Mouse (Mus musculus) cerebellum, adult 11 months (tissue): ENCODE results near the gene Col4a1.

ENCODE experiments used
- DNase-seq: peaks from one replicate; pipeline ENCODE4 v3.0.0; 2022

The Col4a1 gene

DNA sequence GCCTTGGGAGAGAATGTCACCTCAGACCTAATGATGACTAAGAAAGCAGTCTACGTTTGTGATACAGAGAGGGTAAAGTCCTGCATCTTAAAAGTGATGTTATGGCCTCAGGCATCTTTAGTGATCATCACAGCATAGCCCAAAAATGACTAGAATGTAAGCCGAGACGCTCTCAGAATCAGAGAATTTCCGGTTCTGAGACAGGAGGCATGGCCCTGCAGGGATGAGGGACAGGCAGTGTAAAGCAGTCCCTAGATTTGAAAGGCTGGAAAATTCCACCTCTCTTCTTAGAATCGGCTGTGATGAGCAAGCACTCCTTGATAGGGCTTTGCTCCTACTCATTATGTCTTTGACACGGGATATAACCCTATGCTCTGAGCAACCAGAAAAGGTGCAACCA lies 48.8 kb downstream of the Col4a1 start:
- DNase-seq, result no peak

DNA sequence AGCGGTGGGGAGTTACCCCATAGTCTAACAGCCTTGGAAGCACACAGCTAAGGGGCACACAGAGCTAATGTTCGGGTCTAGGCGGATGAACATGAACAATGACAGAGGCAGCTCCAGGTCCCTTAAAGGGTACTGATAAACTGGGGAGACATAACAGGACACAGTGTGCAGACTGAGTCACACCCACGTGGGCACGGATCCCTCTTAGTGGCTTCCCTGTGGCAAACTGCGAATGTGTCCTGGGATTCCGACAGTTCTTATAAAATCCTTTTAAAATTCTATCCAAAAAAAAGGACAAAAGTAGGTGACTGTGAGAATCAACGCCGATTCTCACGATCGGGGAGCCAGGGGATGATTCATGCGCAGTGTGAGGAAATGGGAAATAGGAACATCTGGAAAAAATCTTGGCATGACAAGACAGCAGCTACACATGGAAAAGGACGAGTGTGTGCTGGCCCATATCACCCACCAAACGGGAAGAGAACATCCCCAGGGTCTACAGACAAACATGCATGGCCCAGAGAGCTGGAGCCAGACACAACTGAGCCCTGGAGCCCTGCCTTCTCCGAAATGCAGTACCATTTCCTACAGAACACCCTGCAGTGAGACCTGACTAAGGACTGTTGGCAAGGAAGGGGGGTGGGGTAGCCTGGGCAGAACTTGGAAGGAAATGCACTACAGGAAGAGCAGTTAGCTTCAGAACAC lies 50.4 kb downstream of the Col4a1 start:
- no peak for DNase-seq

DNA sequence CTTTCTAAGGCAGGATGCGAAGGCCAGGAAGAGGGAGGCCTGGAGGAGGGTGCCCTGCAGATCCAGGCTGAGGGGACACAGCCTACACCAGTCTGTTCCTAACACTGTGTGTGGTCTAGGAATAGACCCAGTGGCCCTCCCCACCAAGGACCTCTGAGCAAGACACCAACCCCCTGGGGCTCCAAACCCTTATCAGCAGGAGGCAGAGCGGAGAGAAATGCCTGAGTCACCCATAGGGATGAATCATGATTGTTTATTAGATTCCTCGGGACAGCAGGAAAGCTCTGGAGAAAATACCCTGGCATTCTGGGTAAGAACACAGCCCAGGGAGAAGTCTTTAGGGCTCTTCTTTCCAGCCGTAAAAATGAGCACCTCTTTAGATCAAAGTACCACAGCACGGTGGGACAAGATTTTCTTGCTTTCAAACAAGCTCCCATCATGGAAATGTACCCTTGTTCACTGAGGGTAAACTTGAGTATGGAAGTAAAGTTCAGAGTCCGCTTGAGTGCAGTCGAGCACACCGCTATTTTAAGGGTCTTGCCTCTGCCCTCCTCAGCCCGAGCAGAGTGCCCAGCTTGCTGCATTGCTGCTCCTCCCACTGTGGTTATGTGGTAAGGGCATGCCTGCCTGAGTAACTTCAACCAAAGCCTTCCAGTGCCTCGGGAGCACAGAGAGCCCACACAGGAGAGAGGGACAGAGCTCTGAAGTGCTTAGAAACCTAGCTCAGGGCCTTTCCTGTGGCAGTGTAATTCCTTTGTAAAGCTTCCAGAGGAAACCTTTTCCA lies 52.6 kb downstream of the Col4a1 start:
- no peak for DNase-seq

DNA sequence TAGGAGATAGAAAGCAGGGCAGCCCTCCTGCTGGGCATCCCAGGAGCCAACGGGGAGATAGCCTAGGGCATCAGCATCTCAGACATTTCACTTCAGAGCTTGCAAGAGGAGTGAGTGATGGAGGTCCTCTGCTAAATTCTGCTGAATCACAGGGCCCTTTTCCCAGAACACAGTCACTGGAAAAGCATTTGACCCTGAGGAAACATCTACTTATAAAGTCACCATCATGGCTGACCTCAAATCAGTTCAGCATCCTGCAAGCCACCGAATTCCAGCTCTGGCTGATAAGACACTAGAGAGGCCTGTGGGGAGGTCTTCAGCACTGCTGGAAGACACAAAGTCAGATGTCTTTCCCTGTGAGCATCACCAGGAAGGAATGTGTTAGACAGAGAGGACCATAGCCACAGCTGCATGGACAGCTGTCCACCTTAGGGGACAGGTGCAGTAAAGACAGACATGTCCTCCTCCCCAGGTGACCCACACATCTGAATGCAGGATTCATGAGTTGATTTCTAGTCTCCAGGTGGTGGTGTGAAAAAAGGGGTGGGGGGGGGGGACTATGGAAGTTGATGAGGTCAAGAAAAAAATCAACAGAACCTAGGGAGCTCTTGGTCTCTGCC lies 54.0 kb downstream of the Col4a1 start:
- DNase-seq, result no peak

DNA sequence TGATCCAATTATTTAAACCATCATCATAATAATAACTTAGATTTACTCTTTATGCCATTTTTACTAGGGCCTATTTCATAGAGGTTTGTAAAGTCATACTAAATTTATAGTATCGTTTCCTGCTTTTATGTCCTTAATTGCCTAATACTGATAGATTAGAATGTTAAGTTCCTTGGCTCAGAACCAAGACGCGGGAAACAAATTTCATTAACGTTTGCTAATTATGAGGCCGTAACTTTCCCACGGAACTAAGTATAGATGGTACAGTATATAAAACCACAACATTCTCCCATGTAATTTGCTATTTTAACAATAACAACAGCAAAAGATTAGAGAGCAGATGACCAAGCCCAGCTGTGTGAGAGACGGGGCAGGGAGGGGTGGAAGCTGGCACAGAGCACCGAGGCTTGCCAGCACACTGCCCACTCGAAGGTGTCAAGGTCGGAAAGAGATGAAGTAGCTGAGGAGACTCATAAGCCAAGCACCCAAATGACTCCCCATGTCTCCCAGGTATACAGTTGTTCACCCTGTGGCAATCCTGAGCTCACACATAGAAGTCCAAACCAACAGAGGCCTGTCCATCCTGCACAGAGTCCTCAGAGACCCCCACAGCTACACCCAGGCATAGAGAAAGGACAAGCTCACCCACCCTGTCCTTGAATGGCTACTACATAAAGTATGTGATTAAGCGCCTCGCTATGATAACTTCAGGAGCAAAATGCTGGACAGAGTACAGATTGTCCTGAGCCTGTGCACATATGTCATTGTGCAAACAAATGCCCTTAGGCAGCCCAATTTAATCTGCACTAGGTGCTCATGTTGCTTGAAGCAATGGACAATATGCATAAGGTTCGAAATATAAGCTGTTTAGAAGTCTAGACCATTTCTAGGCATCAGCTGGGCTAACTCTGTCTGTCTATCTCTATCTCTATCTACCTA lies 55.3 kb downstream of the Col4a1 start:
- DNase-seq, result no peak

DNA sequence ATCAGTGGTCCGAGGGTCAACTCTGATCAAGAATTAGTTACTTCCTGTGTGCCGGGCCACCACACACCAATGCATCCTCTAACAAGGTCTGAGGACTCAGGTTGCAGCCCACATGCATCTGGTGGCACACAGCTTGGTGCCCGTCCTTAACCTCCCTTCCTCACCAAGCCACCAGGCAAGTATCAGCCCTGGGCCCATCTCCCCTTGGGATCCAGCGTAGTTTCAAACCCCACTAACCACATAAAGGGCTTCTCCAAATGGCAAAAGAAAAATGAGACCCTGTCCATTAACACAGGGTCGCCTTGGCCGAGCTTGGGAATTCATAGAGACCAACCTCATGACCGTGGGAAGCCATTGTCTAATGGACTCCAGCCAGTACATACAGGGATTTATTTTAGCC lies 56.2 kb downstream of the Col4a1 start:
- DNase-seq, result no peak

DNA sequence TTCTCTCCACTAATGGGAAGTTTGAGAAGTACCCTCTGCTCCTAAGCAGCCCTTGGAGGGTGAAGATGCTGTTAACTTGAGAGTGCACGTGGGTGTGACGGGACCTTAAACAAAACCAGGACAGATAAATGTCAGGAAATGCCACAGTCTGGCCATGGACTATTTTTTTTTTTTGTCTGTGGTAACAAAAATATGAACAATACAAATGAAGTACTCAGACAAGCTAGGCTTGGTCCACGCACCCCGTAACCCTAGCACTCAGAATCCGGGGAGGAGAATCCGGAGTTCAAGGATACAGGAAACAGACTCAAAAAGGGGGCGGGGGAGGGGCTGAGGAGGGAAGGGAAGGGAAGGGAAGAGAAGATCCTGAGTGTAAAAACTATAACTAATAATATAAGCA lies 56.9 kb downstream of the Col4a1 start:
- no peak for DNase-seq

DNA sequence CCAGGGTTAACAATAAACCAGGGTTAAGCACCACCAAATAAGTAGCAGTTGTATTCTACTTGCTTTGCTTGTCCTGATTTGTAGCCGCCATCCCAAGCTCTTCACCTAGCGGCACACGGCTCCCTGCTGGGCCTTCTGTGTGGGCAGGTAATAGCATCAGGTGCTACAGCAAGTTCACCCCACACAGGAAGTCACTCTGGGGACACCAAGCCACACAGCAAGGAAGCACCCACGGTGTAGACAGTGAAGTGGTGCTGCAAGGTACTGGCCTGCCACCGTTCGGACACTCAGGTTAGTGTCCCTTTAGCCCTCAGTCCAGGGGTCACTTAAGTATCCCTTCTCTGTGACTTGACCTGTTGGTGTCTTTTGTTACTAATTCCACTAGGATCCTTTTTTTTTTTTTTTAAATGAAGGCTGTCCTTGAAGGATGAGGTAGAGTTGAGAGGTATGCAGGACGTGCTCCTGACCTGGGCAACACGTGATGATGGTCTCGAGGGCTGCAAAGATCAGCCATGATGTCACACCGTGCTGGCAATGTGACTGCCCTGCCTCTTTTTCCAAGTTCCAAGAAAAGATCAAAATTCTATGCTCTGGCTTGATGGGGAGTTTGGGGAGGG lies 57.6 kb downstream of the Col4a1 start:
- DNase-seq, result no peak

DNA sequence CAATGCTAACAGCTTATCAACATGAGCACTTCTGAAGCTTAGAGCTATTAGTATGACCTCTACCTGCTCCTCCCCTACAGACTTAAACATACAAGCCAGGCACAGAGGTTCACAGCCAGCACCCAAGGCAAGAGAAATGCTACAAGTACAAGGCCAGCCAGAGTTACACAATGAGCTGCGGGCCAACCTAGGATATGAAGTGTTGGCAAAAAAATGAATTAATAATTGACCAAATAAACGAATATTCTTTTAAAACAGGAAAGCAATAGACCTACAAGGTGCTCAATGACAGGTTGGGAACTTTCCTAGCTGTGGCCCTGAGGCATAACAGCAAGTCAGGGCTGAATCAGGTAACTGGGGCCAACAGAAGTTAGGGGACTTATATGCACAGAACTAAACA lies 58.1 kb downstream of the Col4a1 start:
- no peak for DNase-seq

DNA sequence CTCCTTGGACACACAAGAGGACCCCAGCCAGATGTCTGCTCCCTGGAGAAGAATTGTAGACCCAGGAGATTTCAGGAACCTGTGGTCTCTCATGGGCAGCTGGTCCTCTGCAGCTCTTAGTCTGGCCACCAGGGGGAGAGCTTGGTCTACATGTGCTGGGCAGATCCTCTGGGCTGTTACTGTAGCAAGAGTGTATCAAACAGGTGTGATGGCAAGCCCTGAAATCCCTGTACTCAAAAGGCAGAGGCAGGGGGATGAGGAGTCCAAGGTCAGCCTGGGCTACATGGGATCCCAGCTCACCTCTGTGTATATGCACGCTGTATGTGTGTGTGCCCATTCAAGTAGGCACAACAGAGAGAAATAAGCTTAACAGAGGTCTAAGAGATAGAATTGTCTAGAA lies 59.1 kb downstream of the Col4a1 start:
- DNase-seq, result peak; percentile 45

DNA sequence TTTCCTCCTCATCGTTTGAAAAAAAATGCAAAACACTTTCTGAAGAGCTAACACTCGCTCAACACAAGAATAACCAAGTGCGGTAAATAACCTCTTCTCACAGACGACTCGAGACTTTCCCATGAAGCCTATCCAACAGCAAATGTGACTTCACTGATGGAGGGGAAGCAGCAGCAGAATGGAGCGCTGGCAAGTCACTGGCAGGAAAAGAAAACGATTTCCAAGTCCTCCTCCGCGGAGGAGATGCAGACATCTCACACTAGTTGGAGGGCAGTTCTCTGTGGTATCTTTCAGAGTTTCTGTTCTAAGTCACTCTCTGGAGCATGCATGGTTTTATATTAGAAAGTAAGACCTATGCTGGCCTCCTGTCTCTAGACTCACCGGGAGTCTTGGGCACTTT lies 59.6 kb downstream of the Col4a1 start:
- DNase-seq, result no peak

DNA sequence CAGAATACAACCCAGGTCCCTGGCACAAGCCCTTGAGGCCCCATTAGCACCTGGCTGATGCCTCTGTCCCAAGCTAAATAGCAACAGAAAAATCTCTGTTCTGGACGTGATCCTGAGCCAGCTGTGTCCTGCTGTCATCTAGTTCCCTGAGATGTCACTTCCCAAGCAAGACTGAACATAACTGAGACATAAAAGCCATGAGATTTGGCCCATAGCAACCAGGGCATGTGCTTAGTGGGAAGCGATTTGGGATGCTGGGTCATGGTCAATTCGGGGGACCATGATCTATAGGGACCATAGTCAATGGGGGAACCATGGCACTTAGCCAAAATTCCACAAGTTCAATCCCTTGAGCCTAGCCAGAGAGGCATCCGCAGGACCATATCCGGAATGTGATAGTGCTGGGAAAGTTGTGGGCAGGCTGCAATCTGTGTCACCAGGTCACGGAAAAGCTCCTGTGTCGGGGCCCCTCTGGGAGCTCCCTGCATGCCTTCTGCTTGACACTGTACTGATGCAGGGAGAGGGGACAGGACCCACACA lies 60.3 kb downstream of the Col4a1 start:
- DNase-seq, result no peak

DNA sequence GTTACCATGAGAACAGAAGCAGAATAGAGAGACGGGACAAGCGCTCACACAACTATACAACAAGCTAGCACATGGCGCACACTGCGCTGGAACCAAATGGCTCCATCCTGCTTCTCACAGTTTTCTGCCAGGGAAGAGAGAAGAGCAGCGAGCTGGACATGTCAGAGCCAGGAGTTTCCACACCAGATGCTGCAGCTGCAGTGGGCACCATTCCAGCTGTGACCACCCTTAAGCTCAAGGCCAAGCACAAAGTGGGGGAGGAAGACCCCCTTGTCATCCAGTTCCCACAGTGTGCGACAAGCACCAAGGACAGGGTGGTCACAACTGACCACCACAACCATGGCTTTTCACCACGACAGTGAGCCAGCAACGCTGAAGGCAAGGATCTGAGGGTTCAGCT lies 62.5 kb downstream of the Col4a1 start:
- DNase-seq, result no peak

DNA sequence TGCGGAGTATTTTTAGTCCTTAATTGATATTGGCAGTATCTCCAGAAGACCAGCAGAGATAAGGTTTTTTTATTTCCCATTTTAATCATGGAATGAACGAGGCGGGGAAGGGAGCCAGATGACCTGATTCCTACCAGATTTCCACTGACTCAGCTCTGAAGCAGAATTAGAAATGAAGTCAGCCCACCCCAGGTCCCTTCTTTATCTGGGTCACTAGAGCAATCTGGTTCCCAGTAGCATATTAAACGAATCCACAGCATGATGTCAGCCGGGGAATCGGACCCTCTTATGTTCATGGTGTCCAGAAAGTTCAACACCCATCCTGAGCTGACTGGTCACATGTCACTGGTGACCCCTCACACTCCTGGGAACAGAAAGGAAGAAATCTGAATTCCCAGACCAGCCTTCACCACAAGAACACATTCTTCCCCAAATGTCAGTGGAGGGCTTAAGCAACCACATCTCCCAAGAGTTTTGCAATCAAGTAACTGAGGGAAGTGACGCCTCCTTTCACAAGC lies 63.0 kb downstream of the Col4a1 start:
- DNase-seq, result peak; percentile 7

DNA sequence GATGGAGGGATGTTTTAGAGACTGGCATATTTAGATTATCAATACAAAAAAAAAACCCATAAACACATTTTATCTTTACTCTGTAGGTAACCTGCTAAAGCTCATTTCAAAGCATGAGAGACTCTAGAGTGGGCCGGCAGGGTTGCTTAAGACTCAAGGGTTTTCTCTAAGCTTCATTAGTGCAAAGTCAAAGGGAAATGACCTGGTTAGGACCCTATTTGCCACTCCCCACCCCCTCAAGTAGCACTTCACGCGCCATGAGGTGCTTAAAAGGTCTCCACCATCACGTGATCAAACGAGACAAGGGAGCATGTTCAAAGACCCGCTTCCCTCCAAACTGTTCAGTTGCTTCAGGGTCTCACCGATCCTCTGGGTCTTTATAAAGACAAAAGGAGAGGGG lies 63.9 kb downstream of the Col4a1 start:
- no peak for DNase-seq

DNA sequence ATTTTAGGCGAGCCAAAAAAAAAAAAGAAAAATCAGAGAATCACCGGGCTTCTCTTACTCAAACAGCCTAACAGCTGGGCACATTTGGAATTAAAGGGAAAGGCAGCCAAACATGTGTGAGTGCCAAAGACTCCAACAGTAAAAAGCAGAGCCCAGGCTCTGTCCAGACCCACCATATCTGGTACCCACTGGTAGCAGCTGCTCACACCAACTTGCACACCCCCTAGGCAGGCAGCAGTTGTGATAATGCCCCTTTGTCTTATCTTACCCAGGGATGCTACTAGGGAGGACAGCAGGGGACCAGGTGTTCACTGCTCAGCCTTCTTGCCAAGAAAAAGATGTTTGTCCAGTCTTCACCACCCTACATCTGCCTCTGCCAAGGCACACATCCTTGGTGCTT lies 71.1 kb downstream of the Col4a1 start:
- no peak for DNase-seq

DNA sequence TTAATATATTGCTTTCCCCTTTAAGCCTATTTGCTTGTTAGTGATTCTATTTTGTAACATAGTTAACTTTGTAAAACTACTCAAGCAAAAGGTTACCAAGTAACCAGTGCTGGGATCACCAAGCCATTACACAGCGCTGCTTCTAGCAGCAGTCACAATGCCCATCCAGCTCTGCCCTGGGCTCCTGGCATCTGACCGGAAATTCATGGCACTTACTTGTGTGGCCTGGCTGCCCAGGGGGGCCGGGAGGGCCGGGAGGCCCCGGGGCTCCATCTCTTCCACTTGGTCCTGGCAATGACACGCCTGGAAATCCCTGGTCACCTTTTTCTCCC lies 77.8 kb downstream of the Col4a1 start:
- DNase-seq, result no peak

DNA sequence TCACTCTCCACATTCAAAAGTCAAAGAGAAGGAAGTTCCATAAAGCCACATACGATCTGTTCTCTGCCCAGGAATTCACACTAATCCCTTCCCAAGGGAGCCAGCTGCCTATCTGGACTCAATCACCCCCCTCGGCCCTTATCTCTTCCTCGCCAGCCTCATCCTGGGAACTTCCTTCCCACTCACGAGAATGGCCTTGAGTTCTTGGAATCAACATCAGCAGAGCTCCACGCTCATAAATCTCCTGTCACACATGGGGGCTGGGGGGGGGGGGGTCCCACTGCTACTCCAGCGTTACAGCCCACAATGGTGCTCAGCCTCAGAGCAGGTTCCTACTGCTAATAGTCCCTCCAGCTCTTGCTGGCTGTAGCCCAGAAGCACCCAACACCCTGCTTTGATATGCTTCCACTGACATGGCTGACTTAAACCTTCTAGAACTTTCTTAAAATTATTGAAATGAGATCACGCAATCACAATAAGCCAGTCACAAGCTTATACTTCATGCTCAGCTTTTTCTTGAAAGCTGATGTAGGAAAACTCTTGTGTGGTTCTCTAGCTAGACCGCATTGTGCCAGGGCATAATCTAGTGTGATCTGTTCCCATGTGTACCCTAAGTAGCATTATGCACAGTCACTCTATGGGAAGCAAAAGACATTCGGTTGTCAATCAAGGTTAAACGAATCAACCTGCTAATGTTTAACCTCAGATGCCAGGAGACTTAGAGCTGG lies 78.3 kb downstream of the Col4a1 start:
- DNase-seq, result no peak

DNA sequence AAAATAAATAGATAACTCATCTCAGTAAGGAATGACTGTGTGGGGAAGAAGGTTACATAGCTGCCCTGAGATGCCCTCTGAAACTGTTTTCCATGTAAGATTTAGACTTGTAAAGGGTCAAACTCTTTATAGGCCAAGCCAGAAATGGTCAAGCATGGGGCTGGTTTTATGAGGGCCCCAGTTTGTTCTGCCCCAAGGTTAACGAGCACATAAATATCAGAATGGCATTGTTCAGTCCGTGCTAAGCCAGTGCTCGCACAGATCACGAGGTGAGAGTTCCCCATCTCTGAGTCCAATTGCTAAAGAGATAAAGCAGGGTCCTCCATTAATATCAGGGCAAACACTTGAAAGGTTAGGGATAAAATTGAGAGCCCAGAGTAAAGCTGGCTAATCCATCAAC lies 79.6 kb downstream of the Col4a1 start:
- no peak for DNase-seq

DNA sequence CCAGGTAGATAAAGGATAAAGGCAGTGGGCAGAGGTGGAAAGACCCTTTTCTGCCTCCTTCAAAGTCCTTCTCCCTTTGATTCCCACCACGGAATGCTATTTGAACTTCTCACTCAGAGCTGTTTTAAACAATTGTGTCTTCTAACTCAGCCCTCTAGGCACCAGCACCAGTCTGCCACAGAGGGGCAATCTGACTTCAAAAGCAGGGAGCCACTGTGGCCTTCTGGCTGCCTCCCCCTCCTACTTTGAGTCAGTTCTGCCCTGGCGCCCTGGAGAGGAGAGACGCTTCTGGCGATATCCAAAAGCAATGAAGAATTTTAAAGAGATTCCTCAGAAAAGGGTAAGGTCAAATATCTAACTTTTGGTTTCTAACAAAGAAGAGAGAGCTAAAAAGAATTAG lies 82.3 kb downstream of the Col4a1 start:
- no peak for DNase-seq

DNA sequence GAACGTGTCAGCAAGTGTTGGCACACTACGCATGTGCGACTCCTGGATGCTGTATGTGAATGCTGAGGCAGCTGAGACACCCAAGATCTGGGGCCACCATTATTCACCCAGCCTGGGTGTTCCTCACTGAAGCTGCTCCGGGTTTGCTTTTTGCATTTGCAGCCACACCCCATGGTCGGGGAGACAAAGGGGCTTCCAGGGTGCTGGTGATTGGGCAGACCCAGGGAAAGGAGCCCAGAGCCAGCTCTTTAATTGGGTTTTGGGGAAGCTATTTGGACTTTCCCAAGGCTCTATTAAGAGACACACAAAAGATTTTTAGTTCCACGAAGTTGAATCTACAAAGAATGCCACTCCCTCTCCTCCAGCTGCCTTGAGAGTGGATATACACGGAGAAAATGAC lies 85.2 kb downstream of the Col4a1 start:
- DNase-seq, result no peak
